Mouse (Mus musculus) ES-E14 (cell line): ENCODE results near the gene Gpr158.

Experiments
- CHD2 ChIP-seq: IDR thresholded peaks from 2 replicates; pipeline ENCODE4 v1.6.1; 2014; ENCODE audit warnings: mild to moderate bottlenecking, low read depth, low read length, inconsistent platforms
- HCFC1 ChIP-seq: IDR thresholded peaks from 2 replicates; pipeline ENCODE4 v1.6.1; 2012; ENCODE audit warnings: low read length, inconsistent platforms, borderline replicate concordance; ENCODE audit not compliant: insufficient read depth
- MAFK ChIP-seq: IDR thresholded peaks from 2 replicates; pipeline ENCODE4 v1.6.1; 2014; ENCODE audit warnings: mild to moderate bottlenecking, low read depth, low read length, inconsistent platforms; ENCODE audit not compliant: insufficient read depth

DNA sequence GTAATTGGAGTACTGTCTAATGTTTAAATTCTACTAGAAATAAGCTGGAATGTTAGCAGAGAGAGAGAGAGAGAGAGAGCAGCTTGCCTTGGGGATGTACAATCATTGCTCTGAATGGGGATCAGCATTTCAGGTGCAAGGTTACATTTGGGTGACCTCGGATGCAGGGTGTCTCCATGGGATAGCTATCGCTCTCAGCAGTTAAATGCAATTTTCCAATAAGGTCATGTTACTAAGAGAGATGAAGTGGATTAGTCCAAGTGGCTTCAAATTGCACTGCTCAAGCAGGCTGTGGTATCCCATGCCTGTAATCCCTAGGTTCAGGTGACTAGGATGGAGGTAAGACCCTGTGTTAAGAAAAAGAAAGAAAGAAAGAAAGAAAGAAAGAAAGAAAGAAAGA, 441.2 kb downstream of the Gpr158 start:
- TF ChIP-seq MAFK (no peak), CHD2 (no peak), HCFC1 (no peak)
